Comparison of ENCODE assay signal across 8 mouse cellular contexts in genomic region chr17:13043846-13044673, GRCm38 (mm10). TPM values are rescaled to one million over a fixed set of nuclear protein-coding genes. Genes with fewer than 3 reads are reported as not detected.
DNase-seq lines count a peak whose midpoint lies in the region; ATAC-seq and TF ChIP-seq lines count a peak whose summit lies in the region.
"Not testable (repeated sequence)": the region's sequence is repeated elsewhere in the genome, so short reads cannot be mapped to it uniquely, and the experiment has no call there.

No protein-coding gene starts in this region.

- peak; percentile 44 for DNase-seq in c-Kit-positive CD71-positive TER-119-negative erythroid progenitor cells, embryonic 14.5 days (ENCODE audit: low read depth)
- DNase-seq in forebrain, embryonic 10.5 days (ENCODE audit: extremely low spot score, low spot score), result peak; percentile 21
- peak; percentile 13 for DNase-seq in heart, postnatal 0 days (ENCODE audit: low spot score)
- DNase-seq in kidney, postnatal 10 days, result peak; percentile 60
- peak; percentile 79 for DNase-seq in limb, embryonic 14.5 days (ENCODE audit: low spot score)
- DNase-seq in spleen, postnatal 10 days (ENCODE audit: low spot score in 2 of 2), result peak; percentile 12 to 36

- peak; percentile 31 for TF ChIP-seq CTCF in E14TG2a.4 (conservative IDR thresholded peaks at IDR 0.05; ENCODE audit: low read length)
- TF ChIP-seq CTCF in heart, postnatal 0 days (IDR thresholded peaks at IDR 0.05; ENCODE audit: low read depth), result peak; percentile 67

- H3K4me2 ChIP-seq in heart, postnatal 0 days (ENCODE audit: low read depth, low read length); limb, embryonic 14.5 days (replicated peaks; ENCODE audit: low read depth, low read length, severe bottlenecking); midbrain, embryonic 16.5 days (ENCODE audit: low read length): not testable (repeated sequence)

- not testable (repeated sequence) for H3K4me3 ChIP-seq in E14TG2a.4 (replicated peaks; ENCODE audit: low read length); forebrain, embryonic 10.5 days; heart, postnatal 0 days (ENCODE audit: low read depth, low read length); limb, embryonic 14.5 days (replicated peaks; ENCODE audit: low read length); midbrain, embryonic 16.5 days (ENCODE audit: low read depth, low read length)

- WGBS in forebrain, embryonic 10.5 days, result 11% methylated on average over 4 of the region's 4 CpGs
- 6% methylated on average over 3 of the region's 4 CpGs for WGBS in heart, postnatal 0 days
- WGBS in limb, embryonic 14.5 days, result 2% methylated on average over 3 of the region's 4 CpGs
- 5% methylated on average over 3 of the region's 4 CpGs for WGBS in midbrain, embryonic 16.5 days

- not testable (repeated sequence) for H3K9ac ChIP-seq in heart, postnatal 0 days (replicated peaks; ENCODE audit: low read depth, low read length); limb, embryonic 14.5 days (ENCODE audit: low read depth, low read length, severe bottlenecking); midbrain, embryonic 16.5 days (ENCODE audit: low read depth, low read length)

- not testable (repeated sequence) for TF ChIP-seq POLR2A in limb, embryonic 14.5 days (IDR thresholded peaks at IDR 0.05; ENCODE audit: borderline replicate concordance, extremely low read depth, insufficient read depth, insufficient read length)

- not testable (repeated sequence) for TF ChIP-seq EP300 in heart, postnatal 0 days (IDR thresholded peaks at IDR 0.05; ENCODE audit: low read depth)

- H3K4me1 ChIP-seq in E14TG2a.4 (replicated peaks; ENCODE audit: low read depth, low read length); forebrain, embryonic 10.5 days; heart, postnatal 0 days (ENCODE audit: control insufficient read depth, insufficient read depth); limb, embryonic 14.5 days (ENCODE audit: control insufficient read depth, insufficient read depth, low read length); midbrain, embryonic 16.5 days (ENCODE audit: control insufficient read depth, insufficient read depth, low read length): not testable (repeated sequence)

- not testable (repeated sequence) for H3K27ac ChIP-seq in forebrain, embryonic 10.5 days; heart, postnatal 0 days (ENCODE audit: low read depth); limb, embryonic 14.5 days (replicated peaks; ENCODE audit: low read depth, low read length); midbrain, embryonic 16.5 days (ENCODE audit: low read length)

- peak; percentile 79 for ATAC-seq in heart, postnatal 0 days (ENCODE audit: insufficient read depth, low read depth)
- peak; percentile 72 for ATAC-seq in limb, embryonic 14.5 days (ENCODE audit: low FRiP score, low read depth)
- ATAC-seq in midbrain, embryonic 16.5 days, result peak; percentile 94

- not testable (repeated sequence) for H3K9me3 ChIP-seq in E14TG2a.4 (ENCODE audit: low read length); forebrain, embryonic 10.5 days; heart, postnatal 0 days (replicated peaks; ENCODE audit: control insufficient read depth, low read length); limb, embryonic 14.5 days (ENCODE audit: control insufficient read depth, low read length); midbrain, embryonic 16.5 days (replicated peaks; ENCODE audit: control insufficient read depth, low read length, poor library complexity, severe bottlenecking)

- H3K36me3 ChIP-seq in E14TG2a.4 (ENCODE audit: insufficient read depth, low read length); forebrain, embryonic 10.5 days (replicated peaks); heart, postnatal 0 days (replicated peaks; ENCODE audit: control insufficient read depth, insufficient read depth, low read length); limb, embryonic 14.5 days (ENCODE audit: control insufficient read depth, insufficient read depth, low read length); midbrain, embryonic 16.5 days (ENCODE audit: control insufficient read depth, insufficient read depth, low read length): not testable (repeated sequence)

- not testable (repeated sequence) for H3K27me3 ChIP-seq in E14TG2a.4 (ENCODE audit: insufficient read depth, low read length); forebrain, embryonic 10.5 days (ENCODE audit: poor library complexity, severe bottlenecking); heart, postnatal 0 days (ENCODE audit: control insufficient read depth, insufficient read depth, low read length); limb, embryonic 14.5 days (ENCODE audit: control insufficient read depth, insufficient read depth, low read length); midbrain, embryonic 16.5 days (ENCODE audit: control insufficient read depth, insufficient read depth, low read depth, low read length)

RNA-seq across cellular contexts. Expression of gene Gpr31b, which starts 8.0 kb away (rescaled TPM):
- polyA plus RNA-seq in forebrain, embryonic 10.5 days (2016; fragmentation: Nextera tagmentation; extraction: Ambion mirVana), result not detected in 2 replicates
- not detected in 2 replicates for total RNA-seq in heart, postnatal 0 days (2014; rRNA removed; ENCODE audit: low replicate concordance)
- not detected in 2 replicates for polyA plus RNA-seq in heart, postnatal 0 days (2015; fragmentation: Nextera tagmentation; extraction: Ambion mirVana)
- polyA plus RNA-seq in limb, embryonic 14.5 days (2012; rRNA removed), result 0.06 and 0.09 TPM in 2 replicates
- 0.18 TPM in 1 of 2 replicates, not detected in the other for polyA plus RNA-seq in limb, embryonic 14.5 days (2014; fragmentation: Nextera tagmentation; extraction: Ambion mirVana)
- 0.19 TPM in 1 of 2 replicates, not detected in the other for polyA plus RNA-seq in midbrain, embryonic 16.5 days (2015; fragmentation: Nextera tagmentation; extraction: Ambion mirVana)

RNA-seq across cellular contexts. Expression of gene Tcp10b, which starts 16.8 kb away (rescaled TPM):
- polyA plus RNA-seq in forebrain, embryonic 10.5 days (2016; fragmentation: Nextera tagmentation; extraction: Ambion mirVana), result not detected in 2 replicates
- total RNA-seq in heart, postnatal 0 days (2014; rRNA removed; ENCODE audit: low replicate concordance), result 0.04 TPM in 1 of 2 replicates, not detected in the other
- 0.25 TPM in 1 of 2 replicates, not detected in the other for polyA plus RNA-seq in heart, postnatal 0 days (2015; fragmentation: Nextera tagmentation; extraction: Ambion mirVana)
- polyA plus RNA-seq in limb, embryonic 14.5 days (2012; rRNA removed), result 0.33 and 0.74 TPM in 2 replicates
- polyA plus RNA-seq in limb, embryonic 14.5 days (2014; fragmentation: Nextera tagmentation; extraction: Ambion mirVana), result 0.14 TPM in 2 replicates
- 0.30 TPM in 1 of 2 replicates, not detected in the other for polyA plus RNA-seq in midbrain, embryonic 16.5 days (2015; fragmentation: Nextera tagmentation; extraction: Ambion mirVana)

RNA-seq across cellular contexts. Expression of gene Sod2, which starts 37.4 kb away (rescaled TPM):
- polyA plus RNA-seq in forebrain, embryonic 10.5 days (2016; fragmentation: Nextera tagmentation; extraction: Ambion mirVana), result 109 TPM in 2 replicates
- 925 and 977 TPM in 2 replicates for total RNA-seq in heart, postnatal 0 days (2014; rRNA removed; ENCODE audit: low replicate concordance)
- 951 and 954 TPM in 2 replicates for polyA plus RNA-seq in heart, postnatal 0 days (2015; fragmentation: Nextera tagmentation; extraction: Ambion mirVana)
- polyA plus RNA-seq in limb, embryonic 14.5 days (2012; rRNA removed), result 98.2 and 118 TPM in 2 replicates
- polyA plus RNA-seq in limb, embryonic 14.5 days (2014; fragmentation: Nextera tagmentation; extraction: Ambion mirVana), result 103 and 116 TPM in 2 replicates
- polyA plus RNA-seq in midbrain, embryonic 16.5 days (2015; fragmentation: Nextera tagmentation; extraction: Ambion mirVana), result 111 and 118 TPM in 2 replicates

RNA-seq across cellular contexts. Expression of gene Wtap, which starts 50.1 kb away (rescaled TPM):
- 140 and 149 TPM in 2 replicates for polyA plus RNA-seq in forebrain, embryonic 10.5 days (2016; fragmentation: Nextera tagmentation; extraction: Ambion mirVana)
- 39.6 and 41.4 TPM in 2 replicates for total RNA-seq in heart, postnatal 0 days (2014; rRNA removed; ENCODE audit: low replicate concordance)
- 71.1 and 72.2 TPM in 2 replicates for polyA plus RNA-seq in heart, postnatal 0 days (2015; fragmentation: Nextera tagmentation; extraction: Ambion mirVana)
- polyA plus RNA-seq in limb, embryonic 14.5 days (2012; rRNA removed), result 61.7 and 86.1 TPM in 2 replicates
- polyA plus RNA-seq in limb, embryonic 14.5 days (2014; fragmentation: Nextera tagmentation; extraction: Ambion mirVana), result 135 and 141 TPM in 2 replicates
- polyA plus RNA-seq in midbrain, embryonic 16.5 days (2015; fragmentation: Nextera tagmentation; extraction: Ambion mirVana), result 133 and 136 TPM in 2 replicates

Comparison
In these comparisons a context has a peak if more than half of its experiments do, and no peak if none do; other contexts are left out.
1. DNase-seq: peak in every context shown above with its lines; median percentile 79 in limb, embryonic 14.5 days; 60 in kidney, postnatal 10 days; 44 in c-Kit-positive CD71-positive TER-119-negative erythroid progenitor cells, embryonic 14.5 days; 24 in spleen, postnatal 10 days; 21 in forebrain, embryonic 10.5 days; 13 in heart, postnatal 0 days.